Mouse (Mus musculus) neural tube, embryonic 14.5 days (tissue): ENCODE measurements around the gene Tmem45a. TPM values are rescaled to one million over a fixed set of nuclear protein-coding genes. Genes with fewer than 3 reads are reported as not detected.

Experiments
- ATAC-seq: fragments of 200-750 bp; cut with Nextera tagmentation; 2 replicates; pipeline ENCODE4 v1.8.0; 2017; ENCODE audit warnings: low read depth, mild to moderate bottlenecking, moderate TSS enrichment, moderate library complexity
- H3K27ac ChIP-seq: fragments of 300-500 bp; sonication (generic); 2 replicates; pipeline ENCODE4 v1.5.1; 2014; ENCODE audit warnings: low read depth, mild to moderate bottlenecking, control low read depth, low read length, moderate library complexity, mixed read lengths
- H3K27me3 ChIP-seq: fragments of 300-500 bp; sonication (generic); 2 replicates; pipeline ENCODE4 v1.6.1; 2014; ENCODE audit warnings: low read length; ENCODE audit not compliant: control insufficient read depth, insufficient read depth
- H3K36me3 ChIP-seq: fragments of 300-500 bp; sonication (generic); 2 replicates; pipeline ENCODE4 v1.6.1; 2014; ENCODE audit warnings: low read length, mixed read lengths; ENCODE audit not compliant: control insufficient read depth, insufficient read depth
- H3K4me1 ChIP-seq: fragments of 300-500 bp; sonication (generic); 2 replicates; pipeline ENCODE4 v1.6.1; 2014; ENCODE audit warnings: low read length; ENCODE audit not compliant: control insufficient read depth, insufficient read depth
- H3K4me2 ChIP-seq: fragments of 300-500 bp; sonication (generic); 2 replicates; pipeline ENCODE4 v1.6.1; 2014; ENCODE audit warnings: mild to moderate bottlenecking, low read depth, low read length, control low read depth
- H3K4me3 ChIP-seq: fragments of 300-500 bp; sonication (generic); 2 replicates; pipeline ENCODE4 v1.5.1; 2014; ENCODE audit warnings: low read depth, low read length, control low read depth, mixed read lengths
- H3K9ac ChIP-seq: fragments of 300-500 bp; sonication (generic); replicated peaks from 2 replicates; pipeline ENCODE4 v1.6.1; 2014; ENCODE audit warnings: low read depth, mild to moderate bottlenecking, control low read depth, low read length, mixed read lengths
- H3K9me3 ChIP-seq: fragments of 300-500 bp; sonication (generic); 2 replicates; pipeline ENCODE4 v1.6.1; 2016; ENCODE audit warnings: low read length; ENCODE audit not compliant: control insufficient read depth
- WGBS: fragments of 180-500 bp; shearing (Covaris S2); extraction: QIAGEN DNeasy Blood & Tissue Kit; methylation state at CpG from one replicate; pipeline ENCODE4 v1.1.7; 2014; 5-methylcytosine and 5-hydroxymethylcytosine counted together
- polyA plus RNA-seq: library from polyadenylated mRNA; unstranded; fragments of >200 nt; fragmentation: Nextera tagmentation; extraction: Ambion mirVana; gene quantifications from 2 replicates; pipeline ENCODE4 v1.2.1, GENCODE M21; 2014

The Tmem45a gene
- polyA plus RNA-seq, 1 experiment from 2014 or later: 1.4 TPM

GRCm38 (mm10) chr16:56800946-56801345 lies 85.0 kb downstream of the Tmem45a start:
- H3K27me3 ChIP-seq: no peaks in the 10 kb centered on the region
- H3K4me2 ChIP-seq: no peak overlapping the region
- ATAC-seq: no peak
- no peaks in the 10 kb centered on the region for H3K4me1 ChIP-seq
- no peak overlapping the region for H3K27ac ChIP-seq
- WGBS: 90% methylated on average over 7 of the region's 7 CpGs
- H3K4me3 ChIP-seq: no peak overlapping the region
- no peaks in the 10 kb centered on the region for H3K9me3 ChIP-seq
- H3K36me3 ChIP-seq: no peaks in the 10 kb centered on the region
- no peak overlapping the region for H3K9ac ChIP-seq

DNA sequence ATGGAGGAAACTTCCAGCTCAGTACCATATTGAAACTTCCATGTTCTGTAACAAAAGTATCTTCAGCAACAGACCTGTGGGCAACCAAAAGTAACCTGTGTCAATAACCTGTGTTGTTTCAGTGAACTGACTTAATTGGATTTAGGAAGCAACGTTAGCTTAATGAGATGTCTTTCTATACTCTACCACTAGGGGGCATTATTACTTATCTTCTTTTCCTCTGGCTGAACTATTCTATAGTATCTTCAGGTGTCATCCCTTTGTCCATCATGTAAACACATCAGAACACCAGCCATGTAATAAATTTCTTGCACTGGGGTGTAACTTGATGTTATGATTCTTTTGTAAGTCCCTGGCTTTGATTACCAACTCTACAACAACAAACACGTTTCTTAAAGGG lies 85.5 kb downstream of the Tmem45a start:
- H3K4me1 ChIP-seq: no peaks in the 10 kb centered on the region
- 46% methylated on average over 2 of the region's 2 CpGs for WGBS

DNA sequence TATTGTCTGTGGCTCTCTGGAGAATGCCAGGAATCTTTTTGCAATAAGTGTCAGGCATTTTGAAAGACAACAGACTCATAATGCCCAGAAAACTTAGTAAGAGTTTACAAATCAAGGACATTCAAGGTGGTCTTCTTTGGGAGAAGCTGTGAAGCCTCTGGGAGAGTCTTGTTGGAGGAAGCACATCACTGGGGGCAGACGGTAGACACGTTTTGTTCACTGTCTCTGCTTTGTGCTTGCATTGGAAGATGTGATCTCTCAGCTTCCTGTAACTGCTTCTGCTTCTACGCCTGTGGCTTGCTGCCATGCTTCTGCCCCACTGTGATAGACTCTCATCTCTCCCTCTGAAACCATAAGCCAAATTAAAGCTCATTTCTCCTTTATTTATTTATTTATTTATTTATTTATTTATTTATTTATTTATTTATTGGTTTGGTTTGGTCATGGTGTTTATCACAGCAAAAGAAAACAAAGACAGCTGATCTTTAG lies 86.4 kb downstream of the Tmem45a start:
- Histone ChIP-seq H3K36me3 (no peaks in the 10 kb centered on the region), H3K9me3 (no peaks in the 10 kb centered on the region), H3K4me3 (no peak overlapping the region), H3K4me2 (no peak overlapping the region), H3K27ac (no peak overlapping the region), H3K27me3 (no peaks in the 10 kb centered on the region), H3K4me1 (no peaks in the 10 kb centered on the region), H3K9ac (no peak overlapping the region)
- no peak for ATAC-seq
- WGBS: 86% methylated on average over 3 of the region's 3 CpGs

More for the DNA sequence above, 85.5 kb downstream of the Tmem45a start:
- Histone ChIP-seq H3K36me3 (no peaks in the 10 kb centered on the region), H3K27me3 (no peaks in the 10 kb centered on the region), H3K4me3 (no peak overlapping the region), H3K4me2 (no peak overlapping the region), H3K27ac (no peak overlapping the region), H3K9me3 (no peaks in the 10 kb centered on the region), H3K9ac (no peak overlapping the region)
- no peak for ATAC-seq

DNA sequence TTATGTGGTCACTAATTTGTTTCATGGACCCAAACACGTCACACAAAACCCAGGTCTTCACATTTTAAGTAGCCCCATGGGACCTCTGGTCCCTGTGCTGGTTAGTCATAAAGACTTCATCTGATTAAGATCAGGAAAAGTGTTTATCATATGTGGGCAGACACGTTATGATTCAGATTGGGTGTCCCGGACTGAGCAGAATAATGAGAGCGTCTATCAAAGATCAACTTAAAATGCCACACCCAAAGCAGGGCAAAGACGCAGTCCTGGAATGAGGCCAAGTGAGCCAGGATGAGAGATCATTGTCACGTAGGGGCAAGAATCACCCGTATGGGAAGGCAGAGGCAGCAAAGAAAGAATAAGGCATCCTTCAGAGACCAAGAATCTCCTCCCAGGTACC lies 87.1 kb downstream of the Tmem45a start:
- H3K4me1 ChIP-seq: no peaks in the 10 kb centered on the region
- WGBS: 81% methylated on average over 7 of the region's 7 CpGs
- H3K27me3 ChIP-seq: no peaks in the 10 kb centered on the region
- no peak for ATAC-seq
- H3K27ac ChIP-seq: no peak overlapping the region
- no peak overlapping the region for H3K4me3 ChIP-seq
- no peaks in the 10 kb centered on the region for H3K36me3 ChIP-seq
- no peak overlapping the region for H3K9ac ChIP-seq
- H3K9me3 ChIP-seq: no peaks in the 10 kb centered on the region
- no peak overlapping the region for H3K4me2 ChIP-seq

DNA sequence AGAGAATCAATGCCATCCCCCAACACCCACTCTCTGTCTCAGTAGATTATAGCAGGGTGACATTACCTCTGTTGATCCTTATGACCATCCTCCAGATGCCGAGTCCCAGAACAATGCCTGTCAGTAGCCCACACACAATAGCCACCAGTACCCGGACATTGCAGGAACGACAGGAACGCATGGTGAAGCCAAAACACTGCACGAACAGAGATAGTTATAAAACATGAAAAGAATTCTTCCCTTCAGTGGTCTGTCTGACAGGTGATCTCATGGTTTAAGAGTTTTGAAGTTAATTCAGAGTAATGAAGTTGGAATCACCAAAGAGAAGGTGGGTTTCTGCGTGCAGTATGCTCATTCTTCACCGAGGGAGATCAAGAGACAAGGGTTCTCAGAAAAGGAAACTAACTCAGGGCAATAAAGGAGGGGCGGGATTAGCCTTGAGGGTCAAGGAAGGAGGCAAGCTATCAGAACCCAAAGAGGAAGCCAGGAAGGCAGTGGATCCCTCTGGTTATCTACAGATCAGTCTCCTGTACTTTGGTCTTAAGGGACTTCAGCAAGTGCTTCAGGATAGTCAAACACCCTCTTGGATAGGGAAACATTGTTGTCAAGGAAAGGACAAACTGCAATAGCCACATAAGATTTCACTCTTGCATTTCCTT lies 90.4 kb downstream of the Tmem45a start, which contains the start of gene Adgrg7:
TSS of gene Adgrg7 (minus strand) at position 375 of the 659 bp plus-strand sequence.
- Histone ChIP-seq H3K9ac (no peak within 1 kb of the TSS), H3K27me3 (no peaks in the 10 kb centered on the region), H3K4me1 (no peaks in the 10 kb centered on the region), H3K36me3 (no peaks in the 10 kb centered on the region), H3K4me3 (no peak within 1 kb of the TSS), H3K27ac (no peak within 1 kb of the TSS), H3K4me2 (no peak within 1 kb of the TSS), H3K9me3 (no peaks in the 10 kb centered on the region)
- no peak for ATAC-seq
- 64% methylated on average over 8 of the region's 8 CpGs for WGBS

DNA sequence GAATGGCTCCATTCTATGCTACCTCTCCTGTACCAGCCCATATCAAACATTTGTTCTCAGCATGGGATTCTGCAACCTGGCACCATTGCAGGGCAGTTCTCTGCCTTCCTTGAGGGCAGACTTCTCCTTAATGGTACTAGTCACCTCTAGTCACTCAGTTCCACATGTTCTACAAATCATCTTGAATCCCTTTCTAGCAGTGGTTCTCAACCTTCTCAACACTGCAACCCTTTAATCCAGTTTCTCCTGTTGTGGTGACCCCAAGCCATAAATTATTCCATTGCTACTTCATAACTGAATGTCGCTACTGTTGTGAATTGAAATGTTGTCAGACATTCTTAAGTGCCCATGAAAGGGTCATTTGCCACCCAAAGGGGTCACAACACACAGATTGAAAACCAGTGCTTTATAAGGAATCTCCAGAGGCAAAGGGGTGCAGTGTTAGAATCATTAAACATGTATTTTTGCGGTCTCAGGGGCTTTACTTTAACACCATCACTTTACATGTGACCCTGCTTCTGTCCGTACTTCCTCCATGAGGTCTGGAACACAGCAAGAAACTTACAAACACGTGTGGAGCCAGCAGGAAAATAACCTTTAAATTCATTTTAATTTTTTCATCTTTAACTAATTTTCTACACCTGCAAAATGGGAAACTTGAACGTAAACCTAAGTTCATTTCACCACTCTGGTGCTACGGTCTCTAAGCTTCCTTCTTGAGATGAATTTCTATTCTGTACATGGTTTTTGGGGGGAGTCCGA lies 91.4 kb downstream of the Tmem45a start:
- Histone ChIP-seq H3K9me3 (no peaks in the 10 kb centered on the region), H3K27me3 (no peaks in the 10 kb centered on the region), H3K4me2 (no peak overlapping the region), H3K4me1 (no peaks in the 10 kb centered on the region), H3K36me3 (no peaks in the 10 kb centered on the region), H3K27ac (no peak overlapping the region), H3K9ac (no peak overlapping the region), H3K4me3 (no peak overlapping the region)
- WGBS: 82% methylated on average over 7 of the region's 7 CpGs
- no peak for ATAC-seq

DNA sequence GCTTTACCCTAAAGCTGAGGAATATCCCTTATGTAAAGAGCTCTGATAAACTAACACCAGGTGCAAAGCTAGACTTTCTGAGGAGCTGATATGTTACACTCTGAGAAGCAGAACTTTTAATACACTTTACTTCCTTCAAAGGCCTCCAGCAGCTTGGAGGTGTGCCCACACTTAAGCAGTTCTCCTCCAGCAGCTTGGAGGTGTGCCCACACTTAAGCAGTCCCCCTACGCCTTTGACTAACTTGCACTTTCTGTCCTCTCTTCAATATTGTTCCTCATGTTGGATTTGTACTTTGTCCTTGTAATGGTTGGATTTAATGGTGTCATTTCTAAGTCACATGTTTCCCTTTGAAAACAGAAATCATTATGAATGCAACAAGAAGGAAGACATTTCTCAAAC lies 92.2 kb downstream of the Tmem45a start:
- Histone ChIP-seq H3K9ac (no peak overlapping the region), H3K4me1 (no peaks in the 10 kb centered on the region), H3K27me3 (no peaks in the 10 kb centered on the region), H3K36me3 (no peaks in the 10 kb centered on the region), H3K4me3 (no peak overlapping the region), H3K4me2 (no peak overlapping the region), H3K9me3 (no peaks in the 10 kb centered on the region), H3K27ac (no peak overlapping the region)
- no peak for ATAC-seq
- 87% methylated on average over 1 of the region's 1 CpGs for WGBS

- no peak overlapping the region for H3K4me2 ChIP-seq
- no peaks in the 10 kb centered on the region for H3K4me1 ChIP-seq
- no peak for ATAC-seq
- no peak overlapping the region for H3K27ac ChIP-seq
- H3K36me3 ChIP-seq: no peaks in the 10 kb centered on the region
- 91% methylated on average over 2 of the region's 2 CpGs for WGBS
- no peaks in the 10 kb centered on the region for H3K27me3 ChIP-seq
- H3K9me3 ChIP-seq: no peaks in the 10 kb centered on the region
- H3K9ac ChIP-seq: no peak overlapping the region
- H3K4me3 ChIP-seq: no peak overlapping the region
Measured at GRCm38 (mm10) chr16:56785943-56786342, 100.0 kb downstream of the Tmem45a start.
